Mouse (Mus musculus): ENCODE results near the gene Cdk14. TPM values are rescaled to one million over a fixed set of nuclear protein-coding genes. Genes with fewer than 3 reads are reported as not detected.
"Not testable (repeated sequence)": the region's sequence is repeated elsewhere in the genome, so short reads cannot be mapped to it uniquely, and the experiment has no call there.

Gene Cdk14
- polyA plus RNA-seq, 1 experiment from 2014 or later: 33.0 TPM

- H3K27me3 ChIP-seq (replicated peaks): no peaks in the 10 kb centered on the region
- no peak overlapping the region for H3K4me3 ChIP-seq
- peaks cover 5% of the 10 kb centered on the region; the same call in 1 of the 2 replicates for H3K4me1 ChIP-seq
- no peaks in the 10 kb centered on the region for H3K36me3 ChIP-seq
- no peak overlapping the region for H3K27ac ChIP-seq
- no peaks in the 10 kb centered on the region for H3K9me3 ChIP-seq
- WGBS: 81% methylated on average over 4 of the region's 4 CpGs
- no peak overlapping the region for H3K4me2 ChIP-seq (replicated peaks)
- no peak overlapping the region for H3K9ac ChIP-seq
- no peak for ATAC-seq (ENCODE audit: low FRiP score, low read depth)
Observed at GRCm38 (mm10) chr5:4917274-4917673, 502.8 kb downstream of the Cdk14 start.

GRCm38 (mm10) chr5:4916390-4917273 lies 503.5 kb downstream of the Cdk14 start:
- no peaks in the 10 kb centered on the region for H3K9me3 ChIP-seq
- ATAC-seq (ENCODE audit: low FRiP score, low read depth): no peak
- H3K27ac ChIP-seq: no peak overlapping the region
- H3K36me3 ChIP-seq: no peaks in the 10 kb centered on the region
- no peaks in the 10 kb centered on the region for H3K27me3 ChIP-seq (replicated peaks)
- H3K4me1 ChIP-seq: peaks cover 11% of the 10 kb centered on the region
- no peak overlapping the region for H3K4me2 ChIP-seq (replicated peaks)
- no peak overlapping the region for H3K4me3 ChIP-seq
- H3K9ac ChIP-seq: no peak overlapping the region
- 86% methylated on average over 10 of the region's 10 CpGs for WGBS

GRCm38 (mm10) chr5:4904911-4905310 lies 515.2 kb downstream of the Cdk14 start:
- H3K4me1 ChIP-seq; H3K4me3 ChIP-seq; H3K4me2 ChIP-seq (replicated peaks); ATAC-seq (ENCODE audit: low FRiP score, low read depth); H3K27ac ChIP-seq; H3K9ac ChIP-seq; H3K9me3 ChIP-seq; H3K27me3 ChIP-seq (replicated peaks); H3K36me3 ChIP-seq: not testable (repeated sequence)
- 85% methylated on average over 3 of the region's 3 CpGs for WGBS

GRCm38 (mm10) chr5:4898241-4898640 lies 521.9 kb downstream of the Cdk14 start:
- H3K4me3 ChIP-seq: no peak overlapping the region
- no peak for ATAC-seq (ENCODE audit: low FRiP score, low read depth)
- no peaks in the 10 kb centered on the region for H3K4me1 ChIP-seq
- H3K9ac ChIP-seq: no peak overlapping the region
- no peak overlapping the region for H3K4me2 ChIP-seq (replicated peaks)
- H3K27me3 ChIP-seq (replicated peaks): no peaks in the 10 kb centered on the region
- WGBS: 87% methylated on average over 2 of the region's 2 CpGs
- H3K27ac ChIP-seq: no peak overlapping the region
- H3K9me3 ChIP-seq: no peaks in the 10 kb centered on the region
- H3K36me3 ChIP-seq: no peaks in the 10 kb centered on the region

- H3K27ac ChIP-seq: no peak overlapping the region
Observed at GRCm38 (mm10) chr5:4894988-4895387, 525.1 kb downstream of the Cdk14 start.

GRCm38 (mm10) chr5:4893852-4894207 lies 526.3 kb downstream of the Cdk14 start:
- no peak overlapping the region for H3K4me3 ChIP-seq
- no peak overlapping the region for H3K27ac ChIP-seq
- H3K27me3 ChIP-seq (replicated peaks): no peaks in the 10 kb centered on the region
- no peak overlapping the region for H3K4me2 ChIP-seq (replicated peaks)
- peaks cover 3% of the 10 kb centered on the region; the same call in 1 of the 2 replicates for H3K4me1 ChIP-seq
- H3K9ac ChIP-seq: no peak overlapping the region
- no peaks in the 10 kb centered on the region for H3K36me3 ChIP-seq
- no peak for ATAC-seq (ENCODE audit: low FRiP score, low read depth)
- no peaks in the 10 kb centered on the region for H3K9me3 ChIP-seq
- 83% methylated on average over 5 of the region's 5 CpGs for WGBS

More at GRCm38 (mm10) chr5:4894988-4895387, 525.1 kb downstream of the Cdk14 start:
- Histone ChIP-seq H3K36me3 (no peaks in the 10 kb centered on the region), H3K4me1 (peaks cover 3% of the 10 kb centered on the region; the same call in 1 of the 2 replicates), H3K9ac (no peak overlapping the region), H3K27me3 (replicated peaks) (no peaks in the 10 kb centered on the region), H3K4me3 (no peak overlapping the region), H3K4me2 (replicated peaks) (no peak overlapping the region), H3K9me3 (no peaks in the 10 kb centered on the region)
- 41% methylated on average over 3 of the region's 3 CpGs for WGBS
- no peak for ATAC-seq (ENCODE audit: low FRiP score, low read depth)

- Histone ChIP-seq H3K4me2 (replicated peaks) (no peak overlapping the region), H3K9ac (no peak overlapping the region), H3K27me3 (replicated peaks) (no peaks in the 10 kb centered on the region), H3K27ac (no peak overlapping the region), H3K4me1 (peaks cover 3% of the 10 kb centered on the region; the same call in 1 of the 2 replicates), H3K9me3 (no peaks in the 10 kb centered on the region), H3K4me3 (no peak overlapping the region), H3K36me3 (no peaks in the 10 kb centered on the region)
- 74% methylated on average over 5 of the region's 5 CpGs for WGBS
- no peak for ATAC-seq (ENCODE audit: low FRiP score, low read depth)
Observed at GRCm38 (mm10) chr5:4893206-4893851, 526.8 kb downstream of the Cdk14 start.

- no peak overlapping the region for H3K4me3 ChIP-seq
- no peaks in the 10 kb centered on the region for H3K27me3 ChIP-seq (replicated peaks)
- H3K36me3 ChIP-seq: no peaks in the 10 kb centered on the region
- WGBS: 41% methylated on average over 4 of the region's 4 CpGs
- ATAC-seq (ENCODE audit: low FRiP score, low read depth): 0 out of 2 replicates have a peak, but pooled peaks have one; percentile 54
- no peak overlapping the region for H3K4me2 ChIP-seq (replicated peaks)
- no peaks in the 10 kb centered on the region for H3K9me3 ChIP-seq
- no peak overlapping the region for H3K9ac ChIP-seq
- H3K4me1 ChIP-seq: peaks cover 3% of the 10 kb centered on the region; the same call in 1 of the 2 replicates
- no peak overlapping the region for H3K27ac ChIP-seq
Observed at GRCm38 (mm10) chr5:4892734-4893133, 527.4 kb downstream of the Cdk14 start.

GRCm38 (mm10) chr5:4891862-4892704 lies 528.0 kb downstream of the Cdk14 start:
- H3K27me3 ChIP-seq (replicated peaks): no peaks in the 10 kb centered on the region
- no peak overlapping the region for H3K27ac ChIP-seq
- no peak overlapping the region for H3K4me2 ChIP-seq (replicated peaks)
- no peaks in the 10 kb centered on the region for H3K9me3 ChIP-seq
- H3K36me3 ChIP-seq: no peaks in the 10 kb centered on the region
- no peak for ATAC-seq (ENCODE audit: low FRiP score, low read depth)
- no peak overlapping the region for H3K4me3 ChIP-seq
- no peak overlapping the region for H3K9ac ChIP-seq
- H3K4me1 ChIP-seq: peaks cover 3% of the 10 kb centered on the region; the same call in 1 of the 2 replicates
- 65% methylated on average over 17 of the region's 17 CpGs for WGBS

- H3K27ac ChIP-seq: no peak overlapping the region
- no peaks in the 10 kb centered on the region for H3K27me3 ChIP-seq (replicated peaks)
- no peak for ATAC-seq (ENCODE audit: low FRiP score, low read depth)
- H3K36me3 ChIP-seq: no peaks in the 10 kb centered on the region
- H3K4me3 ChIP-seq: no peak overlapping the region
- H3K9ac ChIP-seq: no peak overlapping the region
- no peaks in the 10 kb centered on the region for H3K9me3 ChIP-seq
- H3K4me1 ChIP-seq: no peaks in the 10 kb centered on the region
- 79% methylated on average over 4 of the region's 4 CpGs for WGBS
- no peak overlapping the region for H3K4me2 ChIP-seq (replicated peaks)
Observed at GRCm38 (mm10) chr5:4887069-4887468, 533.0 kb downstream of the Cdk14 start.

- WGBS: 96% methylated on average over 1 of the region's 1 CpGs
Observed at GRCm38 (mm10) chr5:4882841-4883240, 537.3 kb downstream of the Cdk14 start.

GRCm38 (mm10) chr5:4880331-4880730 lies 539.8 kb downstream of the Cdk14 start:
- no peaks in the 10 kb centered on the region for H3K27me3 ChIP-seq (replicated peaks)
- ATAC-seq (ENCODE audit: low FRiP score, low read depth): no peak
- H3K4me3 ChIP-seq: no peak overlapping the region
- no peak overlapping the region for H3K4me2 ChIP-seq (replicated peaks)
- 69% methylated on average over 4 of the region's 4 CpGs for WGBS
- no peak overlapping the region for H3K9ac ChIP-seq
- no peaks in the 10 kb centered on the region for H3K9me3 ChIP-seq
- H3K36me3 ChIP-seq: no peaks in the 10 kb centered on the region
- H3K4me1 ChIP-seq: peaks cover 9% of the 10 kb centered on the region
- no peak overlapping the region for H3K27ac ChIP-seq

More at GRCm38 (mm10) chr5:4882841-4883240, 537.3 kb downstream of the Cdk14 start:
- Histone ChIP-seq H3K27ac (no peak overlapping the region), H3K4me3 (no peak overlapping the region), H3K4me1 (no peaks in the 10 kb centered on the region), H3K4me2 (replicated peaks) (no peak overlapping the region), H3K9me3 (no peaks in the 10 kb centered on the region), H3K9ac (no peak overlapping the region), H3K36me3 (no peaks in the 10 kb centered on the region), H3K27me3 (replicated peaks) (no peaks in the 10 kb centered on the region)
- no peak for ATAC-seq (ENCODE audit: low FRiP score, low read depth)

Data from neural tube, embryonic 12.5 days (tissue).